ENCODE assay signal across 8 mouse cellular contexts in the genomic region with DNA sequence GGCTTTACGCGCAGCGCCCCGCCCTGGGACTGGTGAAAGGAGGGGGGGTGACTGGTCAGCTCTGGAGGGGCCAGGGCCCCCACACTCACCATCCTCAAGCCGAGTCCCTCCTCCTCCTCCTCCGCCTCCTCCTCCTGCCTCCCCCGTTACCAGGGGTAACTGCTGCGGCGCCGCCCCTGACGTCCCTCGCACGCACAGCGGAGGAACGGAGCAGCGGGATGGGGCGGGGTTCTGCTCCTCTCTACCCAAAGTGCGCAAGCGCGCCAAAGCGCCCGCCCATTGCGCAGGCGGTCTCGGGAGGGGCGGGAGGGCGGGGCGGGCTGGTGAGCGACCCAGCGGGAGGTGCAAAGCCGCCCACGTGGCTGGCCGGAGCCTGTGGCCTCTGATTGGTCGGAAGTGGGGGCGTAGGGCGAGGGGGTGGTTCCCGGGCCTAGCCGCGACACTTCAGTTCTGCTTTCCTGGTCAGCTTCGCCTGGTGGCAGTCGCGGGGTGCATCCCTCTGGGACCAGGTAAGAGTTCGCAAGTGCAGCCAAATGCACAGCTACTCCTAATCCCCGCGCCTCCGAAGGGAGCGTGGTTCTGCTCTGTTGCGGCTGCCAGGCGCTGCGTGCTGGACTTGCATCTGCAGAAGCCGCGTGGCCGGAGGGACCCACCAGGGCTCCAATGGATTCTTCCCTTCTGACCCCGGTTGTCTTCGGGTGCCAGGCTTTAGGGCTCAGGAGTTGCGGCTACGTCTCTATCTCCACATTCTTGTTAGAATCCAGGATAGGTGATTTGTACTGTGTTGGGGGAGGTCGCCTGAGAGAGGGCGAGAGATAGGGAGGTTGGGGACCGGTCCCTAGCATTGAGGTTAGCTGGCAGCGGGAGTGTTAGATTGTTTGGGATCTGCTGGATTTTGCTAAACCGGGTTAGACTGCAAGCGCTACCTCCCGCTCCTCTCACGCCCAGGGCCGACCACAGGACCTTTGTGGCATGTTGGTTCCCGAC. TPM values are rescaled to one million over a fixed set of nuclear protein-coding genes. Genes with fewer than 3 reads are reported as not detected.
DNase-seq lines count a peak whose midpoint lies in the region; ATAC-seq and TF ChIP-seq lines count a peak whose summit lies in the region.

A gene (minus strand): TSS at position 248 of the 987 bp plus-strand sequence.
A gene (plus strand): TSS at position 415 of the 987 bp plus-strand sequence.

- H3K27me3 ChIP-seq in hindbrain, postnatal 0 days (ENCODE audit: insufficient read depth, low read length): no peaks in the 10 kb centered on the region

- peak within 1 kb of the TSS; percentile 81 for H3K9ac ChIP-seq in hindbrain, postnatal 0 days (replicated peaks; ENCODE audit: low read length)

- peak within 1 kb of the TSS; percentile 76 for H3K4me3 ChIP-seq in gastrocnemius, adult 2 months
- peak within 1 kb of the TSS; percentile 82 for H3K4me3 ChIP-seq in hindbrain, postnatal 0 days (ENCODE audit: low read length)
- peak within 1 kb of the TSS; percentile 85 for H3K4me3 ChIP-seq in left cerebral cortex, adult 2 months

- peak; percentile 96 for ATAC-seq in common myeloid progenitor, adult 5-6 weeks (replicated peaks; ENCODE audit: low read depth, poor library complexity, severe bottlenecking)
- ATAC-seq in hindbrain, postnatal 0 days: peak; percentile 98
- peak; percentile 98 for ATAC-seq in megakaryocyte, adult 5-6 weeks (ENCODE audit: poor library complexity, severe bottlenecking)

- peak within 1 kb of the TSS; percentile 93 for H3K27ac ChIP-seq in gastrocnemius, adult 2 months
- peak within 1 kb of the TSS; percentile 85 for H3K27ac ChIP-seq in hindbrain, postnatal 0 days
- H3K27ac ChIP-seq in left cerebral cortex, adult 2 months: peak within 1 kb of the TSS; percentile 93

- intact Hi-C loops in gastrocnemius, adult 2 months (cut with DNase I): loop anchor here (5.0 kb wide), 1 partner anchor 496 kb away; a partner anchor contains a TSS
- intact Hi-C loops in left cerebral cortex, adult 2 months (cut with DNase I): loop anchor here (2.0 kb wide), 1 partner anchor 70 kb away; no protein-coding TSS in a partner anchor

- WGBS in hindbrain, postnatal 0 days: under 1% methylated on average over 64 of the region's 67 CpGs

- peak; percentile 33 for TF ChIP-seq CTCF in gastrocnemius, adult 2 months (IDR thresholded peaks at IDR 0.05)
- TF ChIP-seq CTCF in hindbrain, postnatal 0 days (IDR thresholded peaks at IDR 0.05; ENCODE audit: low read depth): peak; percentile 58
- peak; percentile 31 for TF ChIP-seq CTCF in left cerebral cortex, adult 2 months (IDR thresholded peaks at IDR 0.05)

- H3K36me3 ChIP-seq in hindbrain, postnatal 0 days (ENCODE audit: insufficient read depth, low read length): no peaks in the 10 kb centered on the region

- H3K9me3 ChIP-seq in hindbrain, postnatal 0 days (ENCODE audit: low read length): no peaks in the 10 kb centered on the region

- peaks cover 15% of the 10 kb centered on the region for H3K4me1 ChIP-seq in hindbrain, postnatal 0 days (ENCODE audit: insufficient read depth, low read length)

- peak within 1 kb of the TSS; percentile 58 for H3K4me2 ChIP-seq in hindbrain, postnatal 0 days (ENCODE audit: low read depth, low read length)

- DNase-seq in ZHBTc4 (ENCODE audit: low read depth, low spot score): peak; percentile 98
- peak; percentile 98 for DNase-seq in gastrocnemius, adult 2 months
- DNase-seq in hindbrain, postnatal 0 days (ENCODE audit: low spot score): peak; percentile 98
- DNase-seq in left cerebral cortex, adult 2 months (ENCODE audit: extremely low spot score in 1 of 2, low spot score in 2 of 2): peak; percentile 92 to 94
- DNase-seq in right cerebral cortex, adult 2 months (ENCODE audit: low spot score in 2 of 2): peak; percentile 92 to 93
- DNase-seq in urinary bladder, postnatal 14 days (ENCODE audit: low spot score): peak; percentile 96

RNA-seq across cellular contexts. Expression of the first gene that starts in this region (rescaled TPM):
- 25.5 and 27.3 TPM in 2 replicates for total RNA-seq in common myeloid progenitor, adult 5-6 weeks (2017)
- total RNA-seq in gastrocnemius, adult 2 months (2021): 10 to 100 TPM; 64.0 to 67.7 TPM
- 66.2 and 71.1 TPM in 2 replicates for total RNA-seq in hindbrain, postnatal 0 days (2014; rRNA removed)
- 220 and 224 TPM in 2 replicates for polyA plus RNA-seq in hindbrain, postnatal 0 days (2015; fragmentation: Nextera tagmentation; extraction: Ambion mirVana)
- 100 to 1,000 TPM; 120 to 129 TPM for total RNA-seq in left cerebral cortex, adult 2 months (2021)
- 13.5 and 15.7 TPM in 2 replicates for total RNA-seq in megakaryocyte, adult 5-6 weeks (2015)
- total RNA-seq in megakaryocyte, adult 5-6 weeks (2017): 13.2 and 21.6 TPM in 2 replicates

RNA-seq across cellular contexts. Expression of the second gene that starts in this region (rescaled TPM):
- total RNA-seq in common myeloid progenitor, adult 5-6 weeks (2017): 8.9 and 13.3 TPM in 2 replicates
- 1 to 10 TPM; 3.2 to 3.7 TPM for total RNA-seq in gastrocnemius, adult 2 months (2021)
- 8.1 and 10.2 TPM in 2 replicates for total RNA-seq in hindbrain, postnatal 0 days (2014; rRNA removed)
- polyA plus RNA-seq in hindbrain, postnatal 0 days (2015; fragmentation: Nextera tagmentation; extraction: Ambion mirVana): 12.0 and 13.0 TPM in 2 replicates
- 1 to 10 TPM; 4.6 to 7.4 TPM for total RNA-seq in left cerebral cortex, adult 2 months (2021)
- total RNA-seq in megakaryocyte, adult 5-6 weeks (2015): 5.2 and 6.6 TPM in 2 replicates
- total RNA-seq in megakaryocyte, adult 5-6 weeks (2017): 7.7 and 9.6 TPM in 2 replicates

Comparison
In these comparisons a context has a peak if more than half of its experiments do, and no peak if none do; other contexts are left out.
1. Peak in every context shown above with its lines: DNase-seq, ATAC-seq, H3K4me3 ChIP-seq and H3K27ac ChIP-seq.